Mouse (Mus musculus): ENCODE data around the gene Gbp2. TPM values are rescaled to one million over a fixed set of nuclear protein-coding genes. Genes with fewer than 3 reads are reported as not detected.

Gbp2 gene
- 90.1 and 97.5 TPM in 2 replicates for polyA plus RNA-seq (2011; ENCODE audit: insufficient read depth, insufficient read length, low read depth, missing spikeins)

- TF ChIP-seq EP300 (IDR thresholded peaks at IDR 0.05; ENCODE audit: insufficient read depth, low read depth, low read length) (no peak), POLR2A (IDR thresholded peaks at IDR 0.05; ENCODE audit: insufficient read depth, low read length) (no peak), CTCF (IDR thresholded peaks at IDR 0.05; ENCODE audit: low read depth, low read length) (no peak)
- no peaks in the 10 kb centered on the region for H3K27me3 ChIP-seq (ENCODE audit: control insufficient read depth, insufficient read depth, low read length, poor library complexity, severe bottlenecking)
- no peaks in the 10 kb centered on the region for H3K36me3 ChIP-seq (ENCODE audit: control insufficient read depth, insufficient read depth, low read length, poor library complexity, severe bottlenecking)
- H3K9me3 ChIP-seq (replicated peaks; ENCODE audit: control insufficient read depth, insufficient read depth, low read length, poor library complexity, severe bottlenecking), result no peaks in the 10 kb centered on the region
- H3K9ac ChIP-seq (ENCODE audit: low read depth, poor library complexity, severe bottlenecking), result no peak within 1 kb of the TSS
- H3K4me3 ChIP-seq (ENCODE audit: low read depth, low read length), result no peak within 1 kb of the TSS
- no peaks in the 10 kb centered on the region for H3K4me1 ChIP-seq (ENCODE audit: control insufficient read depth, insufficient read depth, low read length)
- no peak within 1 kb of the TSS for H3K27ac ChIP-seq (ENCODE audit: insufficient read depth, low read length)
Observed at GRCm38 (mm10) chr3:142620111-142620955, at the start of gene Gbp2. Gene Gbp2 (plus strand): TSS chr3:142620602.

GRCm38 (mm10) chr3:142570738-142571137 is 49.7 kb upstream of the Gbp2 start:
- H3K9me3 ChIP-seq (replicated peaks; ENCODE audit: control insufficient read depth, insufficient read depth, low read length, poor library complexity, severe bottlenecking), result no peaks in the 10 kb centered on the region
- no peak overlapping the region for H3K9ac ChIP-seq (ENCODE audit: low read depth, poor library complexity, severe bottlenecking)
- no peak overlapping the region for H3K27ac ChIP-seq (ENCODE audit: insufficient read depth, low read length)
- H3K27me3 ChIP-seq (ENCODE audit: control insufficient read depth, insufficient read depth, low read length, poor library complexity, severe bottlenecking), result no peaks in the 10 kb centered on the region
- no peak overlapping the region for H3K4me3 ChIP-seq (ENCODE audit: low read depth, low read length)
- TF ChIP-seq CTCF (IDR thresholded peaks at IDR 0.05; ENCODE audit: low read depth, low read length) (no peak), EP300 (IDR thresholded peaks at IDR 0.05; ENCODE audit: insufficient read depth, low read depth, low read length) (no peak), POLR2A (IDR thresholded peaks at IDR 0.05; ENCODE audit: insufficient read depth, low read length) (no peak)
- H3K36me3 ChIP-seq (ENCODE audit: control insufficient read depth, insufficient read depth, low read length, poor library complexity, severe bottlenecking), result no peaks in the 10 kb centered on the region
- no peaks in the 10 kb centered on the region for H3K4me1 ChIP-seq (ENCODE audit: control insufficient read depth, insufficient read depth, low read length)

GRCm38 (mm10) chr3:142577108-142577507 is 43.3 kb upstream of the Gbp2 start:
- H3K4me3 ChIP-seq (ENCODE audit: low read depth, low read length), result no peak overlapping the region
- H3K9ac ChIP-seq (ENCODE audit: low read depth, poor library complexity, severe bottlenecking), result no peak overlapping the region
- no peaks in the 10 kb centered on the region for H3K36me3 ChIP-seq (ENCODE audit: control insufficient read depth, insufficient read depth, low read length, poor library complexity, severe bottlenecking)
- TF ChIP-seq EP300 (IDR thresholded peaks at IDR 0.05; ENCODE audit: insufficient read depth, low read depth, low read length) (no peak), POLR2A (IDR thresholded peaks at IDR 0.05; ENCODE audit: insufficient read depth, low read length) (no peak)
- no peak overlapping the region for H3K27ac ChIP-seq (ENCODE audit: insufficient read depth, low read length)
- no peaks in the 10 kb centered on the region for H3K9me3 ChIP-seq (replicated peaks; ENCODE audit: control insufficient read depth, insufficient read depth, low read length, poor library complexity, severe bottlenecking)
- H3K27me3 ChIP-seq (ENCODE audit: control insufficient read depth, insufficient read depth, low read length, poor library complexity, severe bottlenecking), result no peaks in the 10 kb centered on the region
- no peaks in the 10 kb centered on the region for H3K4me1 ChIP-seq (ENCODE audit: control insufficient read depth, insufficient read depth, low read length)

- no peaks in the 10 kb centered on the region for H3K4me1 ChIP-seq (ENCODE audit: control insufficient read depth, insufficient read depth, low read length)
- no peak overlapping the region for H3K27ac ChIP-seq (ENCODE audit: insufficient read depth, low read length)
- H3K4me3 ChIP-seq (ENCODE audit: low read depth, low read length), result no peak overlapping the region
- TF ChIP-seq EP300 (IDR thresholded peaks at IDR 0.05; ENCODE audit: insufficient read depth, low read depth, low read length) (no peak), CTCF (IDR thresholded peaks at IDR 0.05; ENCODE audit: low read depth, low read length) (no peak), POLR2A (IDR thresholded peaks at IDR 0.05; ENCODE audit: insufficient read depth, low read length) (no peak)
- no peaks in the 10 kb centered on the region for H3K27me3 ChIP-seq (ENCODE audit: control insufficient read depth, insufficient read depth, low read length, poor library complexity, severe bottlenecking)
- no peaks in the 10 kb centered on the region for H3K36me3 ChIP-seq (ENCODE audit: control insufficient read depth, insufficient read depth, low read length, poor library complexity, severe bottlenecking)
- H3K9me3 ChIP-seq (replicated peaks; ENCODE audit: control insufficient read depth, insufficient read depth, low read length, poor library complexity, severe bottlenecking), result no peaks in the 10 kb centered on the region
- H3K9ac ChIP-seq (ENCODE audit: low read depth, poor library complexity, severe bottlenecking), result no peak overlapping the region
Observed at GRCm38 (mm10) chr3:142578342-142578741, 42.1 kb upstream of the Gbp2 start.

GRCm38 (mm10) chr3:142583067-142583466 is 37.3 kb upstream of the Gbp2 start:
- Histone ChIP-seq H3K9ac (ENCODE audit: low read depth, poor library complexity, severe bottlenecking) (no peak overlapping the region), H3K36me3 (ENCODE audit: control insufficient read depth, insufficient read depth, low read length, poor library complexity, severe bottlenecking) (no peaks in the 10 kb centered on the region), H3K27ac (ENCODE audit: insufficient read depth, low read length) (no peak overlapping the region), H3K27me3 (ENCODE audit: control insufficient read depth, insufficient read depth, low read length, poor library complexity, severe bottlenecking) (no peaks in the 10 kb centered on the region), H3K9me3 (replicated peaks; ENCODE audit: control insufficient read depth, insufficient read depth, low read length, poor library complexity, severe bottlenecking) (no peaks in the 10 kb centered on the region), H3K4me1 (ENCODE audit: control insufficient read depth, insufficient read depth, low read length) (no peaks in the 10 kb centered on the region), H3K4me3 (ENCODE audit: low read depth, low read length) (no peak overlapping the region)
- TF ChIP-seq EP300 (IDR thresholded peaks at IDR 0.05; ENCODE audit: insufficient read depth, low read depth, low read length) (no peak), POLR2A (IDR thresholded peaks at IDR 0.05; ENCODE audit: insufficient read depth, low read length) (no peak), CTCF (IDR thresholded peaks at IDR 0.05; ENCODE audit: low read depth, low read length) (no peak)

GRCm38 (mm10) chr3:142587386-142587785 is 33.0 kb upstream of the Gbp2 start:
- H3K27me3 ChIP-seq (ENCODE audit: control insufficient read depth, insufficient read depth, low read length, poor library complexity, severe bottlenecking), result no peaks in the 10 kb centered on the region
- H3K9me3 ChIP-seq (replicated peaks; ENCODE audit: control insufficient read depth, insufficient read depth, low read length, poor library complexity, severe bottlenecking), result no peaks in the 10 kb centered on the region
- H3K9ac ChIP-seq (ENCODE audit: low read depth, poor library complexity, severe bottlenecking), result no peak overlapping the region
- no peak overlapping the region for H3K4me3 ChIP-seq (ENCODE audit: low read depth, low read length)
- no peaks in the 10 kb centered on the region for H3K4me1 ChIP-seq (ENCODE audit: control insufficient read depth, insufficient read depth, low read length)
- TF ChIP-seq CTCF (IDR thresholded peaks at IDR 0.05; ENCODE audit: low read depth, low read length), result no peak
- no peak for TF ChIP-seq POLR2A (IDR thresholded peaks at IDR 0.05; ENCODE audit: insufficient read depth, low read length)
- no peak for TF ChIP-seq EP300 (IDR thresholded peaks at IDR 0.05; ENCODE audit: insufficient read depth, low read depth, low read length)
- no peak overlapping the region for H3K27ac ChIP-seq (ENCODE audit: insufficient read depth, low read length)
- H3K36me3 ChIP-seq (ENCODE audit: control insufficient read depth, insufficient read depth, low read length, poor library complexity, severe bottlenecking), result no peaks in the 10 kb centered on the region

Data from ES-Bruce4 (cell line).